Mouse (Mus musculus) gastrocnemius, adult 2 months (tissue): ENCODE measurements around the gene B230219D22Rik. TPM values are rescaled to one million over a fixed set of nuclear protein-coding genes. Genes with fewer than 3 reads are reported as not detected.

Experiments used
- DNase-seq: peaks from one replicate; pipeline ENCODE4 v3.0.0; 2022
- H3K27ac ChIP-seq: fragments of 200-600 bp; 2 replicates; pipeline ENCODE4 v1.8.1; 2022; ENCODE audit warnings: mild to moderate bottlenecking
- H3K4me3 ChIP-seq: fragments of 200-600 bp; 2 replicates; pipeline ENCODE4 v1.8.1; 2022; ENCODE audit warnings: mild to moderate bottlenecking, moderate library complexity
- CTCF ChIP-seq: fragments of 200-600 bp; IDR thresholded peaks from 2 replicates; pipeline ENCODE4 v1.8.1; 2022; ENCODE audit warnings: antibody characterized with exemption, mild to moderate bottlenecking, moderate library complexity
- intact Hi-C: fragments of 180-260 bp; cut with DNase I; formaldehyde crosslinking; loops from one replicate; pipeline ENCODE4 v1.15.1; 2025
- long read RNA-seq, 2 experiments: library from polyadenylated mRNA; stranded (forward); transcript quantifications; one replicate each; pipeline ENCODE4 v2.0.0; 2021
- total RNA-seq, 2 experiments: library from RNA; stranded (reverse); gene quantifications; 2 replicates each; pipeline ENCODE4 v1.2.3; 2021

Gene B230219D22Rik
- total RNA-seq = 10 to 100 TPM; 29.4 to 33.2 TPM
- long read RNA-seq, experiment 1, full-length matches to known transcripts = 39 of 67 reads
- long read RNA-seq, experiment 1, partial matches to known transcripts = 3 of 67 reads
- long read RNA-seq, experiment 1, other reads (novel, unspliced or antisense) = 25 of 67 reads
- long read RNA-seq, experiment 2, full-length matches to known transcripts = 23 of 58 reads
- long read RNA-seq, experiment 2, partial matches to known transcripts = 0 of 58 reads
- long read RNA-seq, experiment 2, other reads (novel, unspliced or antisense) = 35 of 58 reads

DNA sequence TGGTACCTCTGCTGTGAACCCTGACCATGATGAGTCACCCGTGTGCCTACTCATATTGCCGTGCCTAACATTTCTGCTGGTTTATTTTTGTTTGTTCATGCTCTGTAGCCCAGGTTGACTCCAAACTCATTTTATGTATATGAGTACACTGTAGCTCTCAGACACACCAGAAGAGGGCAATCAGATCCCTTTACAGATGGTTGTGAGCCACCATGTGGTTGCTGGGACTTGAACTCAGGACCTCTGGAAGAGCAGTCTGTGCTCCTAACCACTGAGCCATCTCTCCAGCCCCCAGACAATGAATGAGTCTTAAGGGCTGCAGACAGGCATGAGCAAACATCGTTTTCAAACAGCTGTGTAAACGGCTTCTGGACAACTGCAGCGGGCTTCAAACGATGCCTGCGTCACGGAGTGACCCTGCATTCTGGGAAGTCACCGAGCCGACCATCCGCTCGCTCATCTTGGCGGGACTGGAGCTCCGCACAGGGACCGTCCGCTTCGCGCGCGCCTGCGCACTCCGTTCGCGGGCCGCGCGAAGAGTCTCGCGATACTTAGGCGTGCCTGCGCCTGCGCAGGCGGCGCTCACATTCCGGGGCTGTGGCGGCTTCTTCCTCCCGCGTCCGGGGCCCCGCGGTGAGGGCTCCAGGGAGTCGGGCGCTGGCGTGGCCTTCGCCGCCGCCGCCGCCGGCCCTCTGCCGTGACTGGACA, at the start of gene B230219D22Rik:
Gene B230219D22Rik, plus strand, starts transcription at position 590 of the 708 bp plus-strand sequence.
- no peak for TF ChIP-seq CTCF
- peak; percentile 93 for DNase-seq
- intact Hi-C loops = loop anchor here (5.0 kb wide), 2 partner anchors 35 to 50 kb away; partner anchors contain the start of gene Pcbd2
- peak within 1 kb of the TSS; percentile 99 for H3K4me3 ChIP-seq
- peak within 1 kb of the TSS; percentile 98 for H3K27ac ChIP-seq

DNA sequence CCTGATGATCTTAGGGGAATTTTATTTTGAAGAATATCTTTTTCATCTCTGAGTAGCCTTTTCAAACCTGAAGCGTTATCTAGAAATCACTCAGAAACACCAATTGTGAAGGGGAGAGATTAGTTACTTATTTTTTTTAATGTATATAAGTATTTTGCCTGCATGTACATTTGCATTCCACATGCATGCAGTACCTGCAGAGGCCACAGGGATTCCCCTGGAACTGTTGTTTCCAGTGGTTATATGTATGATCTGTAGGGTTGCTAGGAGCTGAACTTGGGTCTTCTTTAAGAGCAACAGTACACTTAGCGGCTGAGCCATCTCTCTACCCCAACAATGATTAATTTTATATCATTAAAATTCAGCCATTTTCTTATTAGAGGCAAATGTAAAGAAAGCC, 48.4 kb upstream of the B230219D22Rik start:
- Histone ChIP-seq H3K4me3 (no peak overlapping the region), H3K27ac (no peak overlapping the region)
- TF ChIP-seq CTCF = peak; percentile 36; the same call in 1 of the 2 replicates
- intact Hi-C loops = loop anchor here (5.0 kb wide), 1 partner anchor 48 kb away; the partner anchor contains the start of gene B230219D22Rik
- no peak for DNase-seq

DNA sequence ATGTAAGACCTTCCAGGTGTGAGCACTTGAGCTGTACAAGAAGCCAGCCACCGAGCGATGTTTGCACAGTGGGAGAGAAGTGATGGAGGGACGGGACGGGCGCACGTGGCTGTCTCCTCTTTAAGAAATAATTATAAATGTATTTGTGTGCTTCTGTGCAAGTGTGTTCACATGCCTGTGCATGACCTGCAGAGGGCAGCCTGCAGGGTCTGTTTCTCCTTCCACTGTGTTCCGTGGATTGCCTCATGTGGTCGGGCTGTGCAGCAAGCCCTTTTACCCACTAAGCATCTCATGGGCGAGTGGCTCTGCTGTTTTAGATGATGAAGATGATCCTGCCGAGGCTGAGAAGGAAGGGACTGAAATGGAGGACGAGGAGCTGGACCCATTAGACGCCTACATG, 42.8 kb upstream of the B230219D22Rik start:
- intact Hi-C loops = no loop called here
- TF ChIP-seq CTCF = no peak; the same call in 1 of the 2 replicates
- Histone ChIP-seq H3K4me3 (no peak overlapping the region), H3K27ac (no peak overlapping the region)
- DNase-seq = no peak

DNA sequence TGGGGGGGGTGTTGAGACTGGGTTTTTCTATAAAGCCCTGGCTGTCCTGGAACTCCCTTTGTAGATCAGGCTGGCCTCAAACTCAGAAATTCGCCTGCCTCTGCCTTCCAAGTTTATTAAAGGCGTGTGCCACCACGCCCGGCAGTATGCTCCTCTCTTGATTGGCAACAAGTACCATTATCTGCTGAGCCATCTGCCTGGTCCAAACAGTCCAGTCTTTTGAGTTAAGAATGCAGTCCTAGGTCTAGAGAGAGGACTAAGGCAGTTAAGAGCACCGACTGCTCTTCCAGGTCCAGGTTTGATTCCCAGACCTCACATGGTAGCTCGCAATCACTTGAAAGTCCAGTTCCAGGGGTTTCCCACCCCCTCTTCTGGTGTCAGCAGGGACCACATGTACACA, 41.9 kb upstream of the B230219D22Rik start:
- H3K27ac ChIP-seq = no peak overlapping the region
- H3K4me3 ChIP-seq = no peak overlapping the region
- no peak for DNase-seq
- no peak for TF ChIP-seq CTCF
- intact Hi-C loops = no loop called here

DNA sequence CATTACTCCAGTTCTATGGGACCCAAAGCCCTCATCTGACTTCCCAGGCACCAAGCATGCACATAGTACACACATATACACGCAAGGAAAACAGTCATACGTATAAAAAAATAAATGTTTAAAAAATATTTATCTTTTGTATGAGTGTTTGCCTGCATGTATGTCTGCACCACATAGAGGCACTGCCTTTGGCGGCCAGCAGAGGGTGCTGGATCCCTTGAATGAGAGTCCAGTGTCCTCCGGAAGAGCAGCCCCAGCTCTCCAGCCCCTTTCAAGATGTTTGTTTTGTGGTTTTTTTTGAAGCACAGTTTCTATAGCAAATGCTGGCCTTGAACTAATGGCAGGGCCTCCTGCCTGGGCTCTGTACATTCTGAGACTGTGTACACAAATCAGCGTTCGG, 24.4 kb upstream of the B230219D22Rik start:
- DNase-seq = peak; percentile 44
- intact Hi-C loops = loop anchor here (2.0 kb wide), 1 partner anchor 60 kb away; no protein-coding TSS in a partner anchor
- Histone ChIP-seq H3K4me3 (no peak overlapping the region), H3K27ac (no peak overlapping the region)
- TF ChIP-seq CTCF = peak; percentile 63

GRCm38 (mm10) chr13:55672711-55673110, 20.2 kb upstream of the B230219D22Rik start:
- Histone ChIP-seq H3K4me3 (no peak overlapping the region), H3K27ac (no peak overlapping the region)
- intact Hi-C loops = no loop called here
- no peak for TF ChIP-seq CTCF
- DNase-seq = no peak

- no peak for DNase-seq
- Histone ChIP-seq H3K4me3 (no peak overlapping the region), H3K27ac (no peak overlapping the region)
- TF ChIP-seq CTCF = no peak
- intact Hi-C loops = no loop called here
Measured at GRCm38 (mm10) chr13:55677364-55677763, 15.6 kb upstream of the B230219D22Rik start.

GRCm38 (mm10) chr13:55682201-55682600, 10.7 kb upstream of the B230219D22Rik start:
- Histone ChIP-seq H3K4me3 (no peak overlapping the region), H3K27ac (no peak overlapping the region)
- TF ChIP-seq CTCF = no peak
- intact Hi-C loops = no loop called here
- DNase-seq = no peak

GRCm38 (mm10) chr13:55683581-55683980, 9.3 kb upstream of the B230219D22Rik start:
- intact Hi-C loops = no loop called here
- Histone ChIP-seq H3K4me3 (no peak overlapping the region), H3K27ac (no peak overlapping the region)
- no peak for DNase-seq
- no peak for TF ChIP-seq CTCF

- Histone ChIP-seq H3K4me3 (no peak overlapping the region), H3K27ac (no peak overlapping the region)
- DNase-seq = no peak
- intact Hi-C loops = no loop called here
- no peak for TF ChIP-seq CTCF
Measured at GRCm38 (mm10) chr13:55686107-55686633, 6.8 kb upstream of the B230219D22Rik start.

GRCm38 (mm10) chr13:55687927-55688602, 4.9 kb upstream of the B230219D22Rik start:
- no peak for DNase-seq
- no peak for TF ChIP-seq CTCF
- H3K27ac ChIP-seq = no peak overlapping the region
- no peak overlapping the region for H3K4me3 ChIP-seq
- intact Hi-C loops = no loop called here

DNA sequence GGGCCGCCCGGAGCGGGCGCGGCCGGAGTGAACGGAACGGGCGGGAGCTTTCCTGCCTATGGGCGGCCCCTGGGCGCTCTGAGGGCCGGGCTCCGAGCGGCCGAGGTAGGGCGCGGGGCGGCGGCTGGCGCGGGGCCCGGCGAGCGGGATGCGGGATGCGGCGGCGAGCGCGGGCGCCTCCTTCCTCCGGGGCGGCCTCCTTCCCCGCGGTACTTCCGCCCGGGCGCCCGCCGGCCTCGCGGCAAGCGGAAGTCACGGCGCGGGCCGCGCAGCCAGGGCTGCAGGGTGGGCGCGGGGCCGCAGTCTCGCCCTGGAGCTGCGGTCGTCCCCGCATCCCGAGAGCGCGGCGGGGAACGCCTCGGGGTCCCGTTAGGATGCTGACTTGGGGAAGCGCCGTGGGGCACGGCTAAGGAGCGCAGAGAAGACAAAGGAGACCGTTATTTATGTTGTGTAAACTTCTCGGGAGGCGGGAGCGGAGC, 358 bp downstream of the B230219D22Rik start:
- TF ChIP-seq CTCF = no peak
- DNase-seq = no peak
- Histone ChIP-seq H3K27ac (peak overlapping the region; percentile 98), H3K4me3 (peak overlapping the region; percentile 99)
- intact Hi-C loops = loop anchor here (5.0 kb wide), 2 partner anchors 34 to 51 kb away; partner anchors contain the start of gene Pcbd2
